Mouse (Mus musculus): ENCODE data around the gene Gm11595. TPM values are rescaled to one million over a fixed set of nuclear protein-coding genes. Genes with fewer than 3 reads are reported as not detected.

Gm11595 gene
- polyA plus RNA-seq (2017; shearing (Covaris generic)) = not detected

GRCm38 (mm10) chr11:99772813-99773212 lies at the start of gene Gm11595:
Gene Gm11595, minus strand, starts transcription at chr11:99772913.

GRCm38 (mm10) chr11:99815566-99815965 lies 42.9 kb upstream of the Gm11595 start, which contains the start of gene Gm11564:
Gene Gm11564, minus strand, starts transcription at chr11:99815666.

DNA sequence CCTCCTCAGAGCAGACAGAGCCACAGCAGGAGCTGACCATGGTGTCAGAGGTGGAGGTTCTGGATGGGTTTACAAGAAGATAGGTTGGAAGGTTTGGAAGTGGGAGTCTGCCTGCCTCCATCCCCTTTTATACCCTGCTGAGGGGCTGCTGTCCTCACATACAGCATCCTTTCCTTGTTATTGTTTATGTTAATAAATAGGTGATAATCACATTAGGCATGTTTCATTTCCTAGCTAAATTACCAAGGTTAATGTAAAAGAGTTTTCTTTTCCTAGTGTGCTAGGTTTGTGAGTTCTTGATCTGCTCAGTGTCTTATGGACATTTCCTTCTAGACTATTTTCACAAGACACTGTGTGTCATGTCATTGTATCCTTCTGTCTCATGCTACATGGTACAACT lies 37.1 kb upstream of the Gm11595 start, which contains the start of gene Krtap4-13:
Gene Krtap4-13 (minus strand): TSS at position 101 of the 400 bp plus-strand sequence.

GRCm38 (mm10) chr11:99804346-99804745 lies 31.6 kb upstream of the Gm11595 start, which contains the start of gene Gm11554:
Gene Gm11554, minus strand, starts transcription at chr11:99804446.

GRCm38 (mm10) chr11:99798832-99799231 lies 26.1 kb upstream of the Gm11595 start, which contains the start of gene Gm11569:
Gene Gm11569, minus strand, starts transcription at chr11:99798932.

DNA sequence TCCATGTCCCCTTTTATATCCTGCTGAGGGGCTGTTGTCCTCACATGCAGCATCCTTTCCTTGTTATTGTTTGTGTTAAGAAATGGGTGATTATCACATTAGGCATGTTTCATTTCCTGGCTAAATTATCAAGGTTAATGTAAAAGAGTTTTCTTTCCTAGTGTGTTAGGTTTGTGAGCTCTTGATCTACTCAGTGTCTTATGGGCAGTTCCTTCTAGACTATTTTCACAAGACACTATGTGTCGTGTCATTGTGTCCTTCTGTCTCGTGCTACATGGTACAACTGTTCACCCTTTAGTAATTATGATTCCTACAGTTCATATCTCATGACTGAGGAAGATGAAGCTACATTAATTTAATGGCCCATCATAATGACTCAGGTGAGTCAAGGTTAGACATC lies 20.7 kb upstream of the Gm11595 start, which contains the start of gene Gm11596:
Gene Gm11596 (minus strand): TSS at position 101 of the 400 bp plus-strand sequence.

GRCm38 (mm10) chr11:99784900-99785299 lies 12.2 kb upstream of the Gm11595 start, which contains the start of gene Krtap4-9:
Gene Krtap4-9, plus strand, starts transcription at chr11:99785200.

GRCm38 (mm10) chr11:99780604-99781003 lies 7.9 kb upstream of the Gm11595 start, which contains the start of gene Krtap4-8:
Gene Krtap4-8, minus strand, starts transcription at chr11:99780704.

GRCm38 (mm10) chr11:99734190-99734589 lies 38.5 kb downstream of the Gm11595 start, which contains the start of gene Gm14180:
Gene Gm14180, minus strand, starts transcription at chr11:99734290.

Other genes starting within 250 kb of the Gm11595 start
- not detected for gene Krt40, start 229.8 kb downstream of the Gm11595 start, polyA plus RNA-seq (2017; shearing (Covaris generic))
- not detected for gene Krtap3-3, start 222.0 kb downstream of the Gm11595 start, polyA plus RNA-seq (2017; shearing (Covaris generic))
- not detected for gene Krtap3-2, start 216.1 kb downstream of the Gm11595 start, polyA plus RNA-seq (2017; shearing (Covaris generic))
- not detected for gene Gm11939, start 213.4 kb downstream of the Gm11595 start, polyA plus RNA-seq (2017; shearing (Covaris generic))
- gene Krtap3-1, start 206.3 kb downstream of the Gm11595 start, polyA plus RNA-seq (2017; shearing (Covaris generic)) = not detected
- not detected for gene Krtap1-5, start 191.9 kb downstream of the Gm11595 start, polyA plus RNA-seq (2017; shearing (Covaris generic))
- gene Krtap1-4, start 189.3 kb downstream of the Gm11595 start, polyA plus RNA-seq (2017; shearing (Covaris generic)) = not detected
- not detected for gene Krtap1-3, start 181.6 kb downstream of the Gm11595 start, polyA plus RNA-seq (2017; shearing (Covaris generic))
- not detected for gene Krtap9-3, start 174.8 kb downstream of the Gm11595 start, polyA plus RNA-seq (2017; shearing (Covaris generic))
- gene Gm11938, start 169.6 kb downstream of the Gm11595 start, polyA plus RNA-seq (2017; shearing (Covaris generic)) = not detected
- not detected for gene Gm11937, start 162.7 kb downstream of the Gm11595 start, polyA plus RNA-seq (2017; shearing (Covaris generic))
- not detected for gene Krtap2-4, start 158.1 kb downstream of the Gm11595 start, polyA plus RNA-seq (2017; shearing (Covaris generic))
- gene Gm11562, start 152.5 kb downstream of the Gm11595 start, polyA plus RNA-seq (2017; shearing (Covaris generic)) = not detected
- not detected for gene Krtap4-1, start 144.7 kb downstream of the Gm11595 start, polyA plus RNA-seq (2017; shearing (Covaris generic))
- not detected for gene Krtap4-2, start 137.8 kb downstream of the Gm11595 start, polyA plus RNA-seq (2017; shearing (Covaris generic))
- not detected for gene Krtap4-7, start 128.8 kb downstream of the Gm11595 start, polyA plus RNA-seq (2017; shearing (Covaris generic))
- gene Gm11555, start 122.7 kb downstream of the Gm11595 start, polyA plus RNA-seq (2017; shearing (Covaris generic)) = not detected
- not detected for gene Gm11563, start 114.0 kb downstream of the Gm11595 start, polyA plus RNA-seq (2017; shearing (Covaris generic))
- gene Krtap4-6, start 107.0 kb downstream of the Gm11595 start, polyA plus RNA-seq (2017; shearing (Covaris generic)) = not detected
- not detected for gene Gm14190, start 82.2 kb downstream of the Gm11595 start, polyA plus RNA-seq (2017; shearing (Covaris generic))
- gene Gm14180, start 38.6 kb downstream of the Gm11595 start, polyA plus RNA-seq (2017; shearing (Covaris generic)) = not detected
- not detected for gene Krtap4-8, start 7.8 kb upstream of the Gm11595 start, polyA plus RNA-seq (2017; shearing (Covaris generic))
- not detected for gene Krtap4-9, start 12.3 kb upstream of the Gm11595 start, polyA plus RNA-seq (2017; shearing (Covaris generic))
- not detected for gene Gm11596, start 20.6 kb upstream of the Gm11595 start, polyA plus RNA-seq (2017; shearing (Covaris generic))
- not detected for gene Gm11569, start 26.0 kb upstream of the Gm11595 start, polyA plus RNA-seq (2017; shearing (Covaris generic))
- gene Gm11554, start 31.5 kb upstream of the Gm11595 start, polyA plus RNA-seq (2017; shearing (Covaris generic)) = not detected
- not detected for gene Krtap4-13, start 37.0 kb upstream of the Gm11595 start, polyA plus RNA-seq (2017; shearing (Covaris generic))
- gene Gm11564, start 42.8 kb upstream of the Gm11595 start, polyA plus RNA-seq (2017; shearing (Covaris generic)) = not detected
- not detected for gene 2300003K06Rik, start 65.2 kb upstream of the Gm11595 start, polyA plus RNA-seq (2017; shearing (Covaris generic))
- gene Krtap4-16, start 78.7 kb upstream of the Gm11595 start, polyA plus RNA-seq (2017; shearing (Covaris generic)) = not detected
- gene Gm11568, start 85.0 kb upstream of the Gm11595 start, polyA plus RNA-seq (2017; shearing (Covaris generic)) = not detected
- not detected for gene Gm11559, start 91.6 kb upstream of the Gm11595 start, polyA plus RNA-seq (2017; shearing (Covaris generic))
- not detected for gene Krtap9-1, start 100.5 kb upstream of the Gm11595 start, polyA plus RNA-seq (2017; shearing (Covaris generic))
- not detected for gene Gm11567, start 106.3 kb upstream of the Gm11595 start, polyA plus RNA-seq (2017; shearing (Covaris generic))
- not detected for gene Krtap31-1, start 135.0 kb upstream of the Gm11595 start, polyA plus RNA-seq (2017; shearing (Covaris generic))
- not detected for gene Gm11565, start 141.8 kb upstream of the Gm11595 start, polyA plus RNA-seq (2017; shearing (Covaris generic))
- not detected for gene Krtap31-2, start 163.4 kb upstream of the Gm11595 start, polyA plus RNA-seq (2017; shearing (Covaris generic))
- gene Krtap9-5, start 175.6 kb upstream of the Gm11595 start, polyA plus RNA-seq (2017; shearing (Covaris generic)) = not detected
- not detected for gene Krtap29-1, start 206.1 kb upstream of the Gm11595 start, polyA plus RNA-seq (2017; shearing (Covaris generic))
- gene Krtap16-1, start 213.7 kb upstream of the Gm11595 start, polyA plus RNA-seq (2017; shearing (Covaris generic)) = not detected
- not detected for gene Krtap17-1, start 221.1 kb upstream of the Gm11595 start, polyA plus RNA-seq (2017; shearing (Covaris generic))
- gene Krt33a, start 243.3 kb upstream of the Gm11595 start, polyA plus RNA-seq (2017; shearing (Covaris generic)) = not detected

Data from CD4-positive, CD25-positive, alpha-beta regulatory T cell (primary cell).